Mouse (Mus musculus) heart, embryonic 15.5 days (tissue): ENCODE data around the gene Snx33. TPM values are rescaled to one million over a fixed set of nuclear protein-coding genes. Genes with fewer than 3 reads are reported as not detected.

Experiments
- ATAC-seq: fragments of 200-750 bp; cut with Nextera tagmentation; replicated peaks from 2 replicates; pipeline ENCODE4 v1.8.0; 2017; ENCODE audit warnings: low read depth, moderate TSS enrichment; ENCODE audit not compliant: insufficient number of reproducible peaks, insufficient read depth, low FRiP score
- H3K27ac ChIP-seq: fragments of 300-500 bp; sonication (generic); 2 replicates; pipeline ENCODE4 v1.5.1; 2015; ENCODE audit warnings: mild to moderate bottlenecking, inconsistent platforms
- H3K27me3 ChIP-seq: fragments of 300-500 bp; sonication (generic); 2 replicates; pipeline ENCODE4 v1.6.1; 2015; ENCODE audit warnings: inconsistent platforms
- H3K36me3 ChIP-seq: fragments of 300-500 bp; sonication (generic); 2 replicates; pipeline ENCODE4 v1.6.1; 2015; ENCODE audit warnings: mild to moderate bottlenecking, inconsistent platforms
- H3K4me1 ChIP-seq: fragments of 300-500 bp; sonication (generic); replicated peaks from 2 replicates; pipeline ENCODE4 v1.6.1; 2015; ENCODE audit warnings: inconsistent platforms
- H3K4me2 ChIP-seq: fragments of 300-500 bp; sonication (generic); 2 replicates; pipeline ENCODE4 v1.6.1; 2015; ENCODE audit warnings: inconsistent platforms, mild to moderate bottlenecking, moderate library complexity
- H3K4me3 ChIP-seq: fragments of 300-500 bp; sonication (generic); 2 replicates; pipeline ENCODE4 v1.5.1; 2015; ENCODE audit warnings: mild to moderate bottlenecking, inconsistent platforms
- H3K9ac ChIP-seq: fragments of 300-500 bp; sonication (generic); 2 replicates; pipeline ENCODE4 v1.6.1; 2015; ENCODE audit warnings: mild to moderate bottlenecking, inconsistent platforms
- H3K9me3 ChIP-seq: fragments of 300-500 bp; sonication (generic); replicated peaks from 2 replicates; pipeline ENCODE4 v1.6.1; 2016; ENCODE audit warnings: inconsistent platforms
- WGBS: fragments of 180-500 bp; shearing (Covaris S2); methylation state at CpG from one replicate; pipeline ENCODE4 v1.1.7; 2015; ENCODE audit warnings: mixed read lengths; 5-methylcytosine and 5-hydroxymethylcytosine counted together
- polyA plus RNA-seq: library from polyadenylated mRNA; unstranded; fragments of >200 nt; fragmentation: Nextera tagmentation; extraction: Ambion mirVana; gene quantifications from 2 replicates; pipeline ENCODE4 v1.2.1, GENCODE M21; 2015

The Snx33 gene
- polyA plus RNA-seq, 1 experiment from 2014 or later: 7.0 TPM

- Histone ChIP-seq H3K4me3 (no peak overlapping the region), H3K9me3 (no peaks in the 10 kb centered on the region), H3K27me3 (0 out of 2 replicates have a peak, but pooled peaks cover 4% of the 10 kb centered on the region), H3K9ac (no peak overlapping the region), H3K27ac (no peak overlapping the region), H3K36me3 (peaks cover 57% of the 10 kb centered on the region; the same call in 1 of the 2 replicates), H3K4me1 (peaks cover 22% of the 10 kb centered on the region), H3K4me2 (no peak overlapping the region)
- 21% methylated on average over 14 of the region's 14 CpGs for WGBS
- ATAC-seq: no peak
These were observed 38.4 kb downstream of the Snx33 start for GRCm38 (mm10) chr9:56889817-56890216.

DNA sequence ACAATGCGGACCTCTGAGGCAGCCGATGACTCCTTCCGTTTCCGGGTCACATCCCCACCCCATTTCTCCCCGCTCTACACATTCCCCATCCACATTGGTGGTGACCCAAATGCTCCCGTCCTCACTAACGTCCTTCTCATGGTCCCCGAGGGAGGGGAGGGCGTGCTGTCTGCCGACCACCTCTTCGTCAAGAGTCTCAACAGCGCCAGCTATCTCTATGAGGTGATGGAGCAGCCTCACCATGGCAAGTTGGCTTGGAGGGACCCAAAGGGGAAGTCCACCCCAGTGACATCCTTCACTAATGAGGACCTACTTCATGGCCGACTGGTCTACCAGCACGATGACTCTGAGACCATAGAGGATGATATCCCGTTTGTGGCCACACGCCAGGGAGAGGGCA, 40.6 kb downstream of the Snx33 start:
- H3K27me3 ChIP-seq: 0 out of 2 replicates have a peak, but pooled peaks cover 4% of the 10 kb centered on the region
- no peak overlapping the region for H3K27ac ChIP-seq
- no peak overlapping the region for H3K9ac ChIP-seq
- no peak overlapping the region for H3K4me3 ChIP-seq
- 88% methylated on average over 16 of the region's 16 CpGs for WGBS
- H3K9me3 ChIP-seq: no peaks in the 10 kb centered on the region
- H3K36me3 ChIP-seq: peaks cover 59% of the 10 kb centered on the region; the same call in 1 of the 2 replicates
- peaks cover 22% of the 10 kb centered on the region for H3K4me1 ChIP-seq
- no peak overlapping the region for H3K4me2 ChIP-seq
- ATAC-seq: no peak

- 91% methylated on average over 15 of the region's 15 CpGs for WGBS
These were observed 41.6 kb downstream of the Snx33 start for GRCm38 (mm10) chr9:56886601-56887000.

DNA sequence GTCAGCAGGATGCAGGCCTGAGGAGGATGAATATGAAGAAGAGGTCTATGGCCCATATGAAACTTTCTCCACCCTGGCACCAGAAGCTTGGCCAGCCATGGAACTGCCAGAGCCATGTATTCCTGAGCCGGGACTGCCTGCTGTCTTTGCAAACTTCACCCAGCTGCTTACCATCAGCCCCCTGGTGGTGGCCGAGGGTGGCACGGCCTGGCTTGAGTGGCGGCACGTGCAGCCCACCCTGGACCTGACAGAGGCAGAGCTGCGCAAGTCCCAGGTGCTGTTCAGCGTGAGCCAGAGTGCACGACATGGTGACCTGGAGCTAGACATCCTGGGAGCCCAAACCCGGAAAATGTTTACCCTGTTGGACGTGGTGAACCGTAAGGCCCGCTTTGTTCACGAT, 42.1 kb downstream of the Snx33 start:
- Histone ChIP-seq H3K27me3 (0 out of 2 replicates have a peak, but pooled peaks cover 4% of the 10 kb centered on the region), H3K4me3 (no peak overlapping the region), H3K4me2 (no peak overlapping the region), H3K4me1 (peaks cover 30% of the 10 kb centered on the region), H3K36me3 (peaks cover 58% of the 10 kb centered on the region; the same call in 1 of the 2 replicates), H3K9me3 (no peaks in the 10 kb centered on the region), H3K9ac (no peak overlapping the region), H3K27ac (no peak overlapping the region)
- 58% methylated on average over 13 of the region's 13 CpGs for WGBS
- ATAC-seq: no peak

More at GRCm38 (mm10) chr9:56886601-56887000, 41.6 kb downstream of the Snx33 start:
- H3K36me3 ChIP-seq: peaks cover 58% of the 10 kb centered on the region; the same call in 1 of the 2 replicates
- no peak for ATAC-seq
- no peak overlapping the region for H3K4me2 ChIP-seq
- 0 out of 2 replicates have a peak, but pooled peaks cover 4% of the 10 kb centered on the region for H3K27me3 ChIP-seq
- no peak overlapping the region for H3K9ac ChIP-seq
- H3K4me3 ChIP-seq: no peak overlapping the region
- H3K27ac ChIP-seq: no peak overlapping the region
- H3K9me3 ChIP-seq: no peaks in the 10 kb centered on the region
- peaks cover 29% of the 10 kb centered on the region for H3K4me1 ChIP-seq

DNA sequence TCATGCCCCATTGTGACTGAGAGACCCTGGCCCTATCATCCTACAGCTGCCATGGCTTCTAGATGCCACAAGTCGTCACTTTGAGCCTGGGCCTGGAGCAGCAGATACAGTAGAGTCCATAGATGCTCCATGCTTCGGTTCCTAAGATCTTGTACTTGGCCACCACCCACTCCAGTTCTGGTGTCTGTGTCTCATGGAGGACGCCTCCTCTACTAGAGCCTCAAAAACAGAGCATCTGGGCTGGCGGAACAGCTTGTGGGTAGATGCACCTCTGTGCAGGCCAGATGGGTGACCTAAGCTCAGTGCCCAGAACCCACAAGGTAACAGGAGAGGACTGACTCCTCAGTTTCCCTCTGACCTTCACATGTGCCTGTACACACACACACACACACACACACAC, 43.8 kb downstream of the Snx33 start:
- ATAC-seq: no peak
- H3K4me1 ChIP-seq: peaks cover 42% of the 10 kb centered on the region
- no peaks in the 10 kb centered on the region for H3K27me3 ChIP-seq
- no peaks in the 10 kb centered on the region for H3K9me3 ChIP-seq
- H3K4me2 ChIP-seq: no peak overlapping the region
- H3K36me3 ChIP-seq: peaks cover 48% of the 10 kb centered on the region; the same call in 1 of the 2 replicates
- no peak overlapping the region for H3K27ac ChIP-seq
- no peak overlapping the region for H3K4me3 ChIP-seq
- 80% methylated on average over 4 of the region's 4 CpGs for WGBS
- H3K9ac ChIP-seq: no peak overlapping the region

DNA sequence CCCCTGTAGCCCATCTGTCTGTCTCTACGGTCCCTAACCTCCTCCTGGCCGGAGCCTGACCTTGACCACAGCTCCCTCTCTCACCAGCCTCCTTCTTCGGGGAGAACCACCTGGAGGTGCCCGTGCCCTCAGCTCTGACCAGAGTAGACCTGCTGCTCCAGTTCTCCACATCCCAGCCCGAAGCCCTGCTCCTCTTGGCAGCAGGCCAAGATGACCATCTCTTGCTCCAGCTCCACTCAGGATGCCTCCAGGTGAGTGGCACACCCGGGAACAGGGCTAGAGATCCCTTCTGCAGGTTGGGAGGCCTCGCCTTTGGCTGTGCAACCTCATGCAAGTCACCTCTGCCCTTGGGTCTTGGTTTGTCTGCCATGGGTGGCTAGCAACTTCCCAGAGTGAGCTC, 44.7 kb downstream of the Snx33 start:
- no peak overlapping the region for H3K4me3 ChIP-seq
- H3K36me3 ChIP-seq: peaks cover 44% of the 10 kb centered on the region; the same call in 1 of the 2 replicates
- H3K9me3 ChIP-seq: no peaks in the 10 kb centered on the region
- H3K27ac ChIP-seq: no peak overlapping the region
- WGBS: 74% methylated on average over 7 of the region's 7 CpGs
- no peak overlapping the region for H3K4me2 ChIP-seq
- H3K27me3 ChIP-seq: no peaks in the 10 kb centered on the region
- H3K4me1 ChIP-seq: peaks cover 47% of the 10 kb centered on the region
- H3K9ac ChIP-seq: no peak overlapping the region
- ATAC-seq: no peak

GRCm38 (mm10) chr9:56882818-56883217, 45.4 kb downstream of the Snx33 start:
- Histone ChIP-seq H3K4me1 (peaks cover 47% of the 10 kb centered on the region), H3K36me3 (peaks cover 38% of the 10 kb centered on the region; the same call in 1 of the 2 replicates), H3K9ac (no peak overlapping the region), H3K9me3 (no peaks in the 10 kb centered on the region), H3K27ac (peak overlapping the region; percentile 73), H3K4me2 (no peak overlapping the region), H3K27me3 (no peaks in the 10 kb centered on the region), H3K4me3 (no peak overlapping the region)
- ATAC-seq: peak; percentile 44
- WGBS: 57% methylated on average over 12 of the region's 12 CpGs

- Histone ChIP-seq H3K27me3 (no peaks in the 10 kb centered on the region), H3K9me3 (no peaks in the 10 kb centered on the region), H3K4me3 (no peak overlapping the region), H3K27ac (peak overlapping the region; percentile 73), H3K4me2 (no peak overlapping the region), H3K9ac (no peak overlapping the region), H3K4me1 (peaks cover 48% of the 10 kb centered on the region), H3K36me3 (peaks cover 32% of the 10 kb centered on the region; the same call in 1 of the 2 replicates)
- 53% methylated on average over 4 of the region's 4 CpGs for WGBS
- no peak for ATAC-seq
These were observed 45.9 kb downstream of the Snx33 start for GRCm38 (mm10) chr9:56882283-56882682.

DNA sequence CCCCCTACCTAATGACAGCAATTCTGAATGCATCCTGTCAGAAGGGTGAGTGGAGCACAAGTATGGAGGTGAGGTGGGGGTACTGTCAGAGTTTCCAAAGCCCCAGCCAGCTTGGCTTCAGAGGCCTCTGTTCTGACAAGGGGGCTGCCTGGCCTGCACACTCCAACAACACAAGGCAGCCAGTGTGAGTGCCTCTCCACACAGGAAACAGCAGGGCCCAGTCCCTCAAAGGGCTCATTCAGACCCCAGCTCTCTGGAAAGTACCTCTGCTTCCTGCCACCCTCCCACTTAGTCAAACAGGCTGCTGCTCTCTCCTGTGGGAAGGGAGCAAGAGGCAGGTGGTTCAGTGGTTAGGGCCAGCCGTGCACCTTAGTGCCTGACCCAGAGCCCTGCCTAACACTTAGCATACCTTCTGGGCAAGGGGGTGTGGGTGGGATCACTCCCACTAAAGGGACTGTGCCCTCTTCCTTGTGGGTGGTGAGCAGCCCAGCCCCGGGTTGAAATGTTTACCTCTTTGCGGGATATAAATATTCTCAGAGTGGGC, 46.6 kb downstream of the Snx33 start:
- H3K9ac ChIP-seq: no peak overlapping the region
- ATAC-seq: peak; percentile 37; the same call in 1 of the 2 replicates
- WGBS: 64% methylated on average over 3 of the region's 3 CpGs
- H3K36me3 ChIP-seq: peaks cover 26% of the 10 kb centered on the region; the same call in 1 of the 2 replicates
- peak overlapping the region; percentile 73 for H3K27ac ChIP-seq
- no peak overlapping the region for H3K4me3 ChIP-seq
- H3K27me3 ChIP-seq: no peaks in the 10 kb centered on the region
- H3K9me3 ChIP-seq: no peaks in the 10 kb centered on the region
- no peak overlapping the region for H3K4me2 ChIP-seq
- peaks cover 54% of the 10 kb centered on the region for H3K4me1 ChIP-seq

DNA sequence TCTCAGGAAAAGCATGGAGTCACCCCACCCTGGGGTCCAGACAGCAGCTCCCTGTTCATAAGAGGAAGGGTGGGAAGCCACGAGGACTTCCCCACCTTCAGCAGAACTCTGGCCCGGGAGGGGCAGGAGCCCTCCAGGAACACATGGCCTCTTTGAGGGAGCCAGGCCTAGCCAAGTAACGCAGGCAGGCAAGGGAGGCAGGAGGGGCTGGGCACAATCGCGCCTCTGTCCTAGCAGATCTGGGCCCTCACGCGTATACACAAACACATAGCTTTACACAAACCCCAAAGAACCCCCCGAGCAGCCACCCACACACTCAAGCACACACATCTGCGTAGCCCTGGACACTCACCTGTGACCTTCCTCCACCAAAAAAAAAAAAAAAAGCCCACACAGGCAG, 47.4 kb downstream of the Snx33 start:
- H3K4me2 ChIP-seq: no peak overlapping the region

DNA sequence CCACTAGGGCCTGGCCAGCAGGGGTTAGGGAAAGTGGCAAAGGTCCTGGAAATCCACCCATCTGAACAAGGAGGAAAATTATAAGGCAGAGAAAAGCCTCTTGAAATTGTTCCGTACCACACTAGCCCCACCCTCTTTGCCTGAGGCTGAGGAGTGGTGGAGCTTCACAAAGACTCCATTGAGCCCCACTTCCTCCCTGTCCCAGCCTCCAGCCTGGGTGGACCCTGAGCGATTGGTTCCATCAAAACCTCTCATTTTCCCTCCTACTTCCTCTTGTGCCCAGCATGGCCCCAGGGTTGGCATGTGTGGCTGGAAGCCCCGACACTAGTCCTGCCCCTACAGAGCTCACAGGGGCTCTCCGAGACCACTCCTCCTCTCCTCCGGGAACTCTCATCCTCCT, 50.9 kb downstream of the Snx33 start:
- H3K36me3 ChIP-seq: no peaks in the 10 kb centered on the region
- H3K4me1 ChIP-seq: peaks cover 68% of the 10 kb centered on the region
- no peaks in the 10 kb centered on the region for H3K27me3 ChIP-seq
- 71% methylated on average over 5 of the region's 5 CpGs for WGBS
- no peak overlapping the region for H3K9ac ChIP-seq
- no peak overlapping the region for H3K27ac ChIP-seq
- no peak for ATAC-seq
- no peak overlapping the region for H3K4me2 ChIP-seq
- H3K9me3 ChIP-seq: no peaks in the 10 kb centered on the region
- no peak overlapping the region for H3K4me3 ChIP-seq

More for the DNA sequence above, 47.4 kb downstream of the Snx33 start:
- H3K9me3 ChIP-seq: no peaks in the 10 kb centered on the region
- no peak overlapping the region for H3K4me3 ChIP-seq
- no peak for ATAC-seq
- peaks cover 59% of the 10 kb centered on the region for H3K4me1 ChIP-seq
- peak overlapping the region; percentile 13 for H3K27ac ChIP-seq
- WGBS: 68% methylated on average over 9 of the region's 9 CpGs
- no peaks in the 10 kb centered on the region for H3K27me3 ChIP-seq
- peaks cover 17% of the 10 kb centered on the region; the same call in 1 of the 2 replicates for H3K36me3 ChIP-seq
- no peak overlapping the region for H3K9ac ChIP-seq

GRCm38 (mm10) chr9:56876784-56877183, 51.4 kb downstream of the Snx33 start:
- peaks cover 68% of the 10 kb centered on the region for H3K4me1 ChIP-seq
- H3K27ac ChIP-seq: peak overlapping the region; percentile 16; the same call in 1 of the 2 replicates
- WGBS: 38% methylated on average over 9 of the region's 9 CpGs
- H3K36me3 ChIP-seq: no peaks in the 10 kb centered on the region
- no peak overlapping the region for H3K4me2 ChIP-seq
- H3K9ac ChIP-seq: no peak overlapping the region
- no peak overlapping the region for H3K4me3 ChIP-seq
- no peaks in the 10 kb centered on the region for H3K27me3 ChIP-seq
- ATAC-seq: no peak
- no peaks in the 10 kb centered on the region for H3K9me3 ChIP-seq
